Mouse (Mus musculus): ENCODE results near the gene Zfhx3.

The Zfhx3 gene

DNA sequence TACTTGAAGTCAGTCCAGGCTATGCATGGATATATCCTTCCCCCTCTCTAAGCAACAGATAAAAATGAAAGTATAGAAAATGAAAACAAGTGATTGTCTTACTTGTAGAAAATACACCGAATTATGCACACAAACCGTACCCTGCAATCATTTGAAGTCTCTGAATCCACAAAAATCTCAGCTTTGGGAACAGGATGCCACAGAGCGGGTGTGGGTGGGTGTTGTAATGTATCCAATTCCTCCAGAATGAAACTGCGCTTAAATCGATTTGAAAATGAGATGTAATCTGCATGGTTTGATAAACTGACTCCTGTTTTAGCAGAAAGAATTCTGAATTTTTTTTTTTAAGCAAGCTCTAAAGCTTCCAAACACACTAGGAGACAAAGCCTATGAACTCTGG is 297.1 kb downstream of the Zfhx3 start:
- WGBS = 47% methylated on average over 5 of the region's 5 CpGs

DNA sequence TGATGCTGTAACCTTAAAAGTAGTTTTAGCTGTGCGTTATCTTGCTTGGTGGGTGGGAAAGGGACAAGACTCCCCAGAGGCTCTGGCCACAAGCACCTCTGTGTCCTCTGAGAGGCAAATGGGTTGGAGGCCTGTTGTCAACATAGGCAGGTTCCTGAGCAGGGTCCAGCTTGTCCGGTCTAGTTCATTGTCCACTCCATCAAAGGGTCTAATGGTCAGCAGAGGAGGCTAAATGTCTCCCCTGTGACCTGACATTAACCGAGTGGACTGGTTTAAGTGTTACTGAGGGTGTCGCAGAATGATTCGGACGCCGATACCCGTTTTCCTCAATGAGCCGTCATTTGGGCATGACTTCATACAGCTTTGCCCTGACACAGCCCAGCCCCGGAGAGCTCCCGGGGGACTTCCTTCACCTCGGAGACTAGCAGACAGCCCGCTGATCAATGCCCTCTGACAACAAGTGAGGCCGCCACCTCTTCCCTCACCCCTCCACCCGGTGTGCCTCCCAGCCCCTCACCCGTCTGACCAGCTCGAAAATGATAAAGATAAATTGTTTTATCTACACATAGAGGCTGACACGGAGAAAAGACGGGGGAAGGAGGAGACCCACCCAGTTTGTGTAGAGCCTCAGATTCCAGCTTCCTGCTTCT is 298.7 kb downstream of the Zfhx3 start:
- whole genome bisulfite sequencing = 58% methylated on average over 19 of the region's 19 CpGs

DNA sequence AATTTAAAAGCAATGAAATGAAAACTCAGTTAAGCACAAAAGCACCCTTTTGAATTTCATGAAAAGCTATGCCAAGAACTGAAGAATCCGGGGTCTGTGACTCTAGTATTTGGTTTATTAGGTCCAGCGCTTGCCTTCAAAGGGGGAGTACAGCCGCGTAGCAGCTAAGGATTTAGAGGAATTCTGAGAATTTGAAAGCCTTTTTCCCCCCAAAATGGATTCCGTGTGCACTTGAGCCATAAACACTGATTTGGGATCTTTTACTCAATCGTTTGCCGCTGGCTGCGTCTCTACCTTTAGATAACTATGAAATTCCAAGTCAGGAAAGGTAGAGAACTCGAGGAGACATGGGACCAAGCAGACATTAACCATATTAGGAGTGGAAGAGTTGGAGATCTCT is 300.8 kb downstream of the Zfhx3 start:
- 41% methylated on average over 9 of the region's 9 CpGs for WGBS

DNA sequence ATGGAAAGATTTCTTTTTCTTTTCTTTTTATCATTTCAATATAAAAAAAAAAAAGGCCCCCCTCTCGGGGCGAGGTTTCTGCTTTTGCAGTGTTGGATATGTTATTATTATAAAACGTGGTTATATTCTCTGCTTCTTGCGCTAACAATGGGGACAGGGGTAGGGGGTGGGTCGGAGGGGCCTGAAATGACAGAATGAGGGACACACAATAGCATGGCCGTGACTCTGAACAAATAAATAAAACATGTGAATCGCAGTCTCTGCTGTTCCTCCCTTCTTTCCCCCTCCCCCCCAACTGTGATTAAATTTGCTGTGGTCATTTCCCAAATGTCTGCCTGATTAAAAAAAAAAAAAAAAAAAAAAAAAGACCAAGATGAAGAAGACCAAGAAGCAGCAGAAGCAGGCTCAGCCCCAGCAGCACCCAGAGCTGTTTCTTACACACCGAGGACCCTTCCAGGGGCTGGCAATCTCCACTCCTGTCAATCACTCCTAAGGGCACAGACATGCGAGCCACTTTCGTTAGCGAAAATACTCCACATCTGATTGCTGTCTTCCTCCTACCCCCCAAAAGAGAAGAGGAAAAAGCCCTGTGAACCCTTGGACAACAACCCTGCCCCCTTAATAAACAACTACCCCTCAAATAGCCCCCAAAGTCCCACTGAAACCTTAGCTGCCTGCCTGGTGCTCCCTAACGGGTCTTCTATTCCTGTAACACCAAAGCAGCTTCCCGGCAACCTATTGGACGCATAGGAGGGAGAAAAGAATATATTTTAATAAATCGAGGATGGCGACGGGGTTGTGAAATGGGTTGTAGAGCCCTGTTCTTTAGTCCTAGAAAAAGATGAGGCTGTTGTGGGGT is 302.4 kb downstream of the Zfhx3 start:
- WGBS = 29% methylated on average over 17 of the region's 17 CpGs

DNA sequence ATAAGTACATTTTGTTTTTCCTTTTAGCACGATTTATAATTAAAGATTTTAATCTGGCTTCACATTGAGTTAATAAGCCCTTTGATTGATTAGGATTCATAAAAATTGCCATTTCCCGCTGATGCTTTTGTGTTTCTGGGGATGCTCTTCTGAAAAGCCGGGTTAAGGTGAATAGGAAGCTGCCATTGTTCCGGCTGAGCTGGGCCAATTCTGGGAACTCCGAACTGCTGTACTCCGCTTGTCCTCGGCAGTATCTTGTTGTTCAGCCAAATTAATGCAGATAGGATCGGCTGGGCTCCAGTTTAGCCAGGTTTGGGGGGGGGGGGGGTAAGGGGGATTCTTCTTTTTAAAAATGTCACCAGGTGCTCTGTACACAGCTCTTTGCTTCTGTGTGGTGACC is 303.1 kb downstream of the Zfhx3 start:
- WGBS = 19% methylated on average over 8 of the region's 8 CpGs

DNA sequence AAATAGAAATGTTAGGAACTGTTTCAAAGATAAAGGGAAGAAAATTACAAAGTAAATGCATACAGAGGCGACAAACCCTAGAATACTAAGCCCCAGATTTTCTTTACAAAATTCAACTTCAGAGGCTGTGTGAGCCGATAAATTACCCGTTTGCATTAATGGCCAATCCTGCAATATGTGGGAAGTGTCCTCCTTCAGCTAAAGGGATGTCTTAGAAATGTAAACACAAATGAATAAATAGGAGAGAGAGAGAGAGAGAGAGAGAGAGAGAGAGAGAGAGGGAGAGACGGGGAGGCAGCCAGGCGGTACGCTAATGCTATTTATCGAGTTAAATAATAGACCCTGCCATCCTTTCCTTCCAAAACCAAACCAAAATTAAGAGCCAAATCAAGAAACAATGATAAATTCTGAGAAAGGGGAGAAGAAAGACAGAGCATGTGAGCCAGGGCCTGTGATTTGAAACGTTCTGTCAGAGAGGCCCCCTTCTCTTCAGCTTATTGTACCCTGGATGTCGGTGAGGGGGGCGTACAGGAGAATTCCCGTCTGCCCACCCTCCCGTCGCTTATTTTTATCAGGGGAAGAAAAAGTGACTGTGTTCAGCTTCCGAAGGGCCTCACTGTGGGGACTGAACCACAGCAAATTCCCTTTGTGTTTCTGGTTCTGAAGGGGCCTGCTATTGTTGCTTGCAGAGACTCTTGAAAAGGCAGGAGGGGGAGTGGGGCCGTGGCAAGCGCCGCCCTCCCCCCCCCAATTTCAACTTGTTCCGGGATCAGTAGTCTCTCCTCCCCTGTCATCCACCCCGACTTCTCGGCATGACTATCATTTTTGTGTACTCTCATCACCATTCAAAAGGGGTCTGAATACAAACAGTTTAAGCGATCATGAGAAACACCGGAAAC is 303.8 kb downstream of the Zfhx3 start:
- 35% methylated on average over 22 of the region's 22 CpGs for WGBS

DNA sequence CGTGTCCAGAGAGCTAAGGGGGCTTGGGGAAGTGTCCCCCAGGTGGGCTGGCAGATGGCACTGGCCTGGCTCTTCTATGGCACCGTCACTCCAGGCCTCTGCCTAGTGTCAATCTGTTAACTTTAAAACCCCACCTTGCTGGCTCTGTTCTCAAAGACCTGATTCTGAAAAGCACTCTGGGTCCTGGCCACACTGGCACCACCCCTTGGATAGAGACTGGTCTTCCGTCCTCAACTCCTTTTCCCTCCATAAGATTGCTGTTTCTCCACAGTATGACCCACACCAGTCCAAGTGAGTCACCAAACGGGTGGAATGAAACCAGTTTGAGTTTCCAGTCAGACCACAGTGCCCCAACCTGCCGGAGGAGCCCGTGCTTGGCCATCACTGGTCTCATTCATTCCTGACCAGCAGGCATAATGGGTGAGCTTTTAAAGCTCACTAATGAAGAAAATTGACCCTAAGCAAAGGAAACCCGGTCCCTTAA is 304.5 kb downstream of the Zfhx3 start:
- 27% methylated on average over 7 of the region's 7 CpGs for WGBS

DNA sequence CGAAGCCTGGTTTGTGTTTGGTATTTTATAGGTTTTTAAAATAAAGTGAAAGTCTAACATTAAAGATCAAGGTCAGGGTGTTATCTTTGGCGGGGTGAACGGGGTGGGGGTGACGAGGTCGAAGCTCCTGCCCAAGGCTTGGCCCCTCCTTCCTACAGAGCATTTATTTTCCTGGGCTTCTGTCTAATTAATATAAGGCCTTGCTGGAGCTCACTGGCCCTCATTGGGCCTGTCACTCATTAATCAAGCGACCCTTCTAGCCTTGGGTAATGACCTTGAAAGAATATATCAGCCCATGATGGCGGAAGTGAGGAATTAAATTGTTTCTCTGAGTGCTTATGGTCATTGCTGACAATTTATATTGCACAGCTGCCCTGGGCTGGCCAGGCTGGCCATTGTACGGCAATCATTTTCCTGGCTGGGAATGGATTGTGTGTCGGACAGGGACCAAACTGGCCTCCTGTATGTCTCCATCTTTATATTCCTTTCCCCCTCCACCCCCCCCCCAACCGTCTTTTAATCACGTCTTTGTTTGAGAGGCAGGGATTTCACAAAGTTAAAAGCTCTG is 322.2 kb downstream of the Zfhx3 start:
- WGBS = 61% methylated on average over 11 of the region's 11 CpGs

DNA sequence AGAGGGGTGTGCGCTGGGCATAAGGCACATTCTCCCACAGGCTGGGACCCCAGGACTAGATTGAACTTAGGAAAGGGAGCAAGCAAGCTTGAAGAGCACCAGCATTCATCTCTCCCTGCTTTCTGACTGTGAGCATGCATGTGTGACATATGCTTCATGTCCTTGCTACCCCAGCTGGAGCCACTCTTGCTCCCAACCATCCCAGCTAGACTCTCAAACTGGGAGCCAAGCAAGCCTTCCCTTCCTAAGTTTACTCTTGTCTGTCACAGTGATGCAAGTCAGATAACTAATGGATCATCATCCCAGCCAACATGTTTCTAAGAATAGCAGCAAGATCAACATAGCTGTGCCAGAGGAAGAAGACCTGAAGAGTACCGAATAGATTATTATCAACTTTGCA is 335.5 kb downstream of the Zfhx3 start:
- 87% methylated on average over 2 of the region's 2 CpGs for WGBS

DNA sequence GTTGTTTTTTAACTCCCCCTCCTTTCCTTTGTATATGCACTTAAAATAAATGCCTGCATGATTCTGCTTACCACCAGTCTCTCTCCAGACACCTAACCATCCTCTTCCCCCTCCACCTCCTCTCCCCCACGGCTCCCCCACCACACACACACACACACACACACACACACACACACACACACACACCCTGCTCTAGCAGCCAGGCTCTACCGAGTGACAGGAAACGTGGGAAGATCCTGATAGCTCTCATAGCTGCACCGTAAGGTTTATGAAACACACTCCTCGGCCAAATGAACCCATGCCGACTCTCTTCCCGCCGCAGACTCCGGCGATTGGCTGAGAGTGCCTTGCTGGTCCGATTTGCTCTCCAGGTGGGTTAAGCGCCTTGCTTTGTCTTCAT is 339.5 kb downstream of the Zfhx3 start:
- WGBS = 54% methylated on average over 12 of the region's 12 CpGs

DNA sequence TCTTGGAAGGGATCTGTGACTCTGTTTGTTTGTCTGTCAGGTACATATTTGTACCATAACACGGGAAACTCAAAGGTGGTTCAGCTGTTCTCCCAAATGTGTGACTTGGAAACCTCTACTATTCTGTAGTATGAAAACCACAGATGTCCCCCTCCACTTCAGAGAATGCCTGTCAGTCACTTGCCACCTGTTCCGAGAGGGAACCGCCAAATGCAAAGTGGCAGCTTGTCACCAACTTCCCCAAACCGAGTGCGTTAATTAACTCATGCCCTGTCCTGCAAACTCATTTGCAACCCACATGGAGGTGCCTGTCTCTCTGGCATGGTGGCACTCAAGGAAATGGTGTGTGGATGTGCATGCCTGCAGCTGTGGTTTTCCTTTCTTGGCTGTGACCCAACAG is 343.7 kb downstream of the Zfhx3 start:
- 46% methylated on average over 5 of the region's 5 CpGs for WGBS

DNA sequence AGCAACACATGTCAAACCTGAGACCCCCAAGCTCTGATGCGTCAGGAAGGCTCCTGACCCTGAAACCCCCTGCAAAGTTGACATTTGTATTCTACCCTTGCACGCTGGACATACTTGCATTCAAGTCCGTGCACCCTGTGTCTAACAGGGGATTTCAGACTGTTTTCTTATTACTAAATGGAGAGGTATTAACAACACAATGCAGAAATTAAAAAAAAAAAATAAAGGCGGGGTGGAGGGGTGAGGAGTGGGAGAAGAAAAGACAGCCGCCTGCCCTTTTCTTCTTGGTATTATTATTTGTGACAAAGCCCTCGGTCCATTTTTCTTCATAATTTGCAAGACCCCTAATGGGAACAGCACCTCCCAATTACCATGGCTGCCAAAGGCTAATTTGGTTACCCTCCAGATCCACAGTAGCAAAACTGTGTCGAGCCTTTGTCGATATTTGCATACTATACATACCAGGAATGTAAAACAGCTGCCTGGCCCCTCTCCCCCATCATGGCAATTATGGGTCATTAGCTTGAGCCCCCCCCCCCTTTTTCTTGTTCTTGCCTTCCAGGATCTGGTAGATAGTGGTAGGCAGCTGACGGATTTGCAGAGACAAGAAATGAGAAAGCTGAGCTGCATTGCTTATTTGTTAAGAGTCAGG is 358.6 kb downstream of the Zfhx3 start:
- WGBS = 31% methylated on average over 9 of the region's 9 CpGs

DNA sequence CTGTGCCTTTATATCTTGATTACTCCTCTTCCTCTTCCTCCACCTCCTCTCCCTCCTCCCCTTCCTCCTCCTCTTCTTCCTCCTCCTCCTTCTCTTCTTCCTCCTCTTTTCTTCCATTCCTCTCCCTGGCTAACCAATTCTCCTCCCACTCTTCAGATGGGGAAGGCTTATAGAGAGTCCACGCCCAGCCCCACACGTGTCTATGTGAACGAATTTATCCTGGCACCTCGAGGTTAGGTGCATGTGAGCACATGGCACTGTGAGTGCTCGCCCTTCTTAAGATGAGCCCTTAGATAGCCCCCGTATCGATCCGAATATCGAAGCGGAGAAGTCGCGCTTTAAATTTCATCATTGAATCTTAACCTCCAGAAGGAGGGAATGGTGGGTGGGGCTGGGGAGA is 359.2 kb downstream of the Zfhx3 start:
- 70% methylated on average over 12 of the region's 12 CpGs for WGBS

DNA sequence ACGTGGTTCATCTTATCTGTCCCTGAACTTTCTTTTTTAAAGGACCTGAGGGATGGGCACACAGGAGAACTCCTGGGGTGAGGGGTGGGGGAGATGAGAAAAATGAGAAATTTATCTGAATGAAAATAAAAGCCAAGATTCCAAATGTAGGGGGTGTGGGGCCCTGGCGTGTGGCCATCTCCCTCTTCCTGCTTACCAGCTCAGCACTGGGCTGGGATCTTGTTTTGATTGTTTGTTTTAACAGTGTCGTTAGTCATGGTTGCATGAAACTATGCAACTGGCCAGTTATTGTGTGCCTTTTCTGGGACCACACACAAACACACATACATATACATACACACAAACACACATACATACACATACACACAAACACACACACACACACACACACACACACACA is 362.9 kb downstream of the Zfhx3 start:
- whole genome bisulfite sequencing = 71% methylated on average over 3 of the region's 3 CpGs

DNA sequence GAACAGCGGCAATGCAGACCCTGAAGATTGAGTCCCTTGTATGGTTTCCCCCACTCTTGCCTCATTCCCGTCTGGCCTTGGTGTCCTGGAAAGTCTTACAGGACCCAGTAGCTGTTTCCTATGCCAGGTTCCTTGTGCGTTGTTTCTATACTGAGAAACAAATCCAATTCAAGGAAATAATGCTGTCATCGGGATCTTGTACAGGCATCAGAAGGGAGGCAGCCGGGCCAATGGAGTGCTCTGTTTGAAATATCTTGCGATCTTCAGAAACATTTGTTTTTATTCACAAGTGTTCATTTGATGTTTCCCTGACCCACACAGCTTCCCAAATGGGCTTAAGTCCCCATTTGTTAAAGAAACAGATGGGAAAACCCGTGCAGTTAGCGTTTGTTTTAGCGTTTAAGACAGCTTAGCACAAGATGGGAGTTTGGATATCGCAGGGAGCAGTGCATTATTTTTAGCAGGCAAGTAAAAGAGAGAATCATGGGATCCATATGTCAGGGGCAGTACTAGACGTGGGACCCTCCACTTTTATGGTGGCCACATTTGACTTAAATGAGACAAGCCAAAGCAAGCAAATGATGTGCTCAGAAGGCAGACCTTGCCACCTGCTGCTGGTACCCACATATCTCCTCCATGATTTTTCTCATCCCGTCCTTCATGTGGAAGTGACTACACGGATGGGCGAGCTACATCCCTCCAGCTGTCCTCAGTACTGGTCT is 367.2 kb downstream of the Zfhx3 start:
- WGBS = 49% methylated on average over 14 of the region's 14 CpGs

DNA sequence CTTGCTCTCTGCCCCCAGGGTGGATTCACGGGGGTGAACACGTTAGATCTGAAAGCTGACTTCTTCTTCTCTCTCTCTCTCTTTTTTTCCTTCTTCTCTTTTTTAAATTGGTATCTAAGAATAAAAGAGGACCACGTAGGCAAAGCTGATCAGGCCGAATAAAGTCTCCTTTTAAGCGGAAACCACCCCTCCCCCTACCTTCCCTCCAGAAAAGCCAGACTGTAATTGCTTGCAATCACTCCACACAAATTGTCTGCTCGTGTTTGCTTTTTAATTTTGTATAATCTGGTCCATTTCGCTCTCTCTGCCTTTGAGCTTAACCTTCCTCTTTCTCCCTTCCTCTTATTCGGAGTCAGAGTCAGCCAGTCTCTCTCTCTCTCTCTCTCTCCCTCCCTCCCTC is 372.6 kb downstream of the Zfhx3 start:
- 33% methylated on average over 8 of the region's 8 CpGs for WGBS

DNA sequence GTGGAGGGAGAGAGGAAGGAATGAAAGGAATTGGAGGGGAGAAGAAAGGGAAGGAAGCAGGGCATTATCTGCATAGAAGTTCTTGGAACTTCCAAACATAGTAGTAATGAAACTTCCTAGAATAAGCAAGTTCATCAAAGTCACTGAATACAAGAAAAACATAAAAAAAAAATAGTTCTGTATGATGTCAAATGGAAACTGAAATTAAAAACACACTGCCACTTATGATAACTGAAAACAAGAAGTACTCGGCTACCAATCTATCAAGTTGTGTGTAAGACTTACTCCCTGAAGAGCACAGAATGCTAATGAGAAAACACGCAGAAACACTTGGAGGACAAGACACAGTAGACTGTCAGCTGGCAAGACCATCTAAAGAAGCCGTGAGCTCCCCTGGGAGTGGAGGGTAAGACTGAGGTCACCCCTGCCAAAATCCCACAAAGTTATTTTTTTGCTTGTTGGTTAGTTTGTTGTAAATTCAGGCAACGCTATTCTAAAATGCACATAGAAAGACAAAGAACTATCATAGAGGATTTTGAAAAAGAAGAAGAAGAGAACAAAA is 375.2 kb downstream of the Zfhx3 start:
- WGBS = 80% methylated on average over 4 of the region's 4 CpGs

DNA sequence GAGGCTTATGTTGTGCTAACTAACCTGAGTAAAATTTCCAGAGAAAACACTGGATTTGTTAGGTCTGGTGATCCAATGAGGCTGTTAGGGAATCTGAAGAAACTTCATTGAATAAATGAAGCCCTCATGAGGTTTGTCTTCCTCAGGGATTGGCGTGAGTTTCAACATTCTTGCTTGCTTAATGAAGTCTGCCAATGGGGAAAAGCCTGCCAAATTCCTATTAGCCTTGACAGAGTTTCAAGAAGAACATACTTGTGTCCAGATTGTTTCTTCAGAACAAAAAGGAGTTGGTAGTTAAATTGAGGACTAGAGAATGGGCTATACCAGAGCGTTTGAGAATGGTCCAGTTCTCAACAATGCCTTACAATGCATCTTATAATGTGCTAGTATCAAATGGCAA is 385.3 kb downstream of the Zfhx3 start:
- WGBS = 52% methylated on average over 2 of the region's 2 CpGs

DNA sequence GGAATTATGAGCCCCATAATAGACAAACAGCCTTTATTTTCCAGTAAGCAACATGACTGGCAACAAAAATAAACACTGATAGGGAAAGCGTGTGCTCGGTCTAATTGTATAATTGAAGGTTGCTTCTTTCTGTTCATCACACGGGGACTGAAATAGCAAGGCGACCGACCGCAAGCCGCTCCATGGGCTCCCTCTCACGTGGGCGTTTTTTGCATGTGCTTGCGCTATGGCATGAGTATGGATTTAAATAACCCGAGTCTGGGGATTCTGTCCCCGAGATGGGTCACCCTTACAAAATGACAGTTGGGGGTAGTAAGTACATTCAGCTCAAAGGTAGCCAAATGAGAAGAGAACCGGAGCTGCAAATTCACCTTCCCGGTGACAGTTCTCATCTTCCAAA is 405.9 kb downstream of the Zfhx3 start:
- 72% methylated on average over 14 of the region's 14 CpGs for WGBS

DNA sequence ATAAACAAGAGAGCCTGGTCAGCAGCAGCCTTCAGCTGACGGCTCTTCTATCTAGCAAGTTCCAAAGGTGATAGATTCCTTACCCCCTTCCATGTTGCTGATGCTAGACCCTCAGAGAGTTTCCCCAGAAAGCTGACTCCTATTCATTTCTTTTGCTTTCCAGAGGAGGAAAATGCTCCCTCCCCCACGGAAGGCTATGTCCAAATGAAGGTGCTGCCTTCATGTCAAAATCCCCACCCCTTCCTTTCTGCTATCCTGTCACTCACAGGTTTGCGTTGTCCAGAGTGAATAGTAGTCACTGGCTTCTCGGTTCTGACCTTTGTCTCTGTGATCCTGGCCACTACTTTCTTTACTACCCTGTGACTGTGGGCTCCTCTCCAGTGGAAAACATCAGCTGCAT is 406.3 kb downstream of the Zfhx3 start:
- 68% methylated on average over 4 of the region's 4 CpGs for WGBS

Measured in cerebral cortex, adult 2 months (tissue).